Mouse (Mus musculus) ES-E14 (cell line): ENCODE data around the gene Rcc2.

ENCODE experiments used
- CHD2 ChIP-seq: IDR thresholded peaks from 2 replicates; pipeline ENCODE4 v1.6.1; 2014; ENCODE audit warnings: mild to moderate bottlenecking, low read depth, low read length, inconsistent platforms
- HCFC1 ChIP-seq: IDR thresholded peaks from 2 replicates; pipeline ENCODE4 v1.6.1; 2012; ENCODE audit warnings: low read length, inconsistent platforms, borderline replicate concordance; ENCODE audit not compliant: insufficient read depth
- MAFK ChIP-seq: IDR thresholded peaks from 2 replicates; pipeline ENCODE4 v1.6.1; 2014; ENCODE audit warnings: mild to moderate bottlenecking, low read depth, low read length, inconsistent platforms; ENCODE audit not compliant: insufficient read depth
- ZC3H11A ChIP-seq: IDR thresholded peaks from 2 replicates; pipeline ENCODE4 v1.6.1; 2012; ENCODE audit warnings: low read depth, mild to moderate bottlenecking, inconsistent platforms, low read length, borderline replicate concordance
- ZNF384 ChIP-seq: IDR thresholded peaks from 2 replicates; pipeline ENCODE4 v1.6.1; 2012; ENCODE audit warnings: low read depth, low read length, inconsistent platforms

DNA sequence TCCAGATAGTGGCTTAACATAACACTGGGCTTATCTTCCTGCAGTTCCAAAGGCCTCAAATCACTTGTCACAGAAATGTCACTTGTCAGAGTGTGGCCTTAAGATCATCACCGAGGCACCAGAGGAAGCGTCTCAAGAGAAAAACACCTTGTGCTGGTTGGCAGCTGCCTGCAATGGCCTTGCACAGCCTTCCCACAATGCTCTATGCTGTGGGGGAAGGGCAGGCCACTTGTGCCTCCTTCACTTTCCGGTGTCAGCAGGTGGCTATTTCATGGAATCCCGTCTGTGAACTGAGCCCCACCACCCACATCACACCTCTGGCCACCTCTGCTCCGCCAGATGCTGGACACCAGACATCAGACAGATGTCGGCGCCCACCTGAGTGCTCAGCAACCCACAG is 53.0 kb downstream of the Rcc2 start:
- TF ChIP-seq MAFK: no peak
- TF ChIP-seq ZC3H11A: no peak
- no peak for TF ChIP-seq CHD2
- no peak for TF ChIP-seq ZNF384
- TF ChIP-seq HCFC1: no peak
